Mouse (Mus musculus) stomach, postnatal 0 days (tissue): ENCODE data around the gene Hspb3. TPM values are rescaled to one million over a fixed set of nuclear protein-coding genes. Genes with fewer than 3 reads are reported as not detected.
A peak's percentile ranks its signal among the peaks of the same experiment; 100 is the strongest.

Experiments used
- ATAC-seq: fragments of 200-750 bp; cut with Nextera tagmentation; 2 replicates; pipeline ENCODE4 v1.8.0; 2017; ENCODE audit not compliant: low FRiP score, low TSS enrichment
- DNase-seq: peaks from one replicate; pipeline ENCODE4 v3.0.0-alpha.2; 2016; ENCODE audit warnings: low spot score
- H3K27ac ChIP-seq: fragments of 300-500 bp; sonication (generic); replicated peaks from 2 replicates; pipeline ENCODE4 v1.5.1; 2014; ENCODE audit warnings: mild to moderate bottlenecking, control low read depth
- H3K27me3 ChIP-seq: fragments of 300-500 bp; sonication (generic); 2 replicates; pipeline ENCODE4 v1.6.1; 2014; ENCODE audit warnings: low read length; ENCODE audit not compliant: control insufficient read depth, insufficient read depth
- H3K36me3 ChIP-seq: fragments of 300-500 bp; sonication (generic); 2 replicates; pipeline ENCODE4 v1.6.1; 2014; ENCODE audit warnings: low read length, mixed read lengths; ENCODE audit not compliant: control insufficient read depth, insufficient read depth
- H3K4me1 ChIP-seq: fragments of 300-500 bp; sonication (generic); replicated peaks from 2 replicates; pipeline ENCODE4 v1.6.1; 2014; ENCODE audit warnings: antibody characterized with exemption; ENCODE audit not compliant: control insufficient read depth, insufficient read depth
- H3K4me2 ChIP-seq: fragments of 300-500 bp; sonication (generic); replicated peaks from 2 replicates; pipeline ENCODE4 v1.6.1; 2014; ENCODE audit warnings: low read depth, mild to moderate bottlenecking, control low read depth, moderate library complexity
- H3K4me3 ChIP-seq: fragments of 300-500 bp; sonication (generic); 2 replicates; pipeline ENCODE4 v1.5.1; 2014; ENCODE audit warnings: low read depth, low read length, control low read depth
- H3K9ac ChIP-seq: fragments of 300-500 bp; sonication (generic); 2 replicates; pipeline ENCODE4 v1.6.1; 2014; ENCODE audit warnings: mild to moderate bottlenecking, low read length, control low read depth, mixed read lengths
- H3K9me3 ChIP-seq: fragments of 300-500 bp; sonication (generic); 2 replicates; pipeline ENCODE4 v1.6.1; 2016; ENCODE audit warnings: low read length; ENCODE audit not compliant: control insufficient read depth
- CTCF ChIP-seq: IDR thresholded peaks from 2 replicates; pipeline ENCODE4 v1.5.1; 2016; ENCODE audit warnings: antibody characterized with exemption, low read depth, mild to moderate bottlenecking, moderate library complexity
- EP300 ChIP-seq: optimal IDR thresholded peaks from 2 replicates; pipeline ENCODE3; 2016; ENCODE audit warnings: antibody characterized with exemption
- WGBS: fragments of 180-500 bp; shearing (Covaris S2); extraction: QIAGEN DNeasy Blood & Tissue Kit; methylation state at CpG from one replicate; pipeline ENCODE4 v1.1.7; 2014; 5-methylcytosine and 5-hydroxymethylcytosine counted together
- polyA plus RNA-seq: library from polyadenylated mRNA; unstranded; fragments of >200 nt; fragmentation: Nextera tagmentation; extraction: Ambion mirVana; gene quantifications from 2 replicates; pipeline ENCODE4 v1.2.1, GENCODE M21; 2015

The Hspb3 gene
- polyA plus RNA-seq, 1 experiment from 2014 or later: not detected

DNA sequence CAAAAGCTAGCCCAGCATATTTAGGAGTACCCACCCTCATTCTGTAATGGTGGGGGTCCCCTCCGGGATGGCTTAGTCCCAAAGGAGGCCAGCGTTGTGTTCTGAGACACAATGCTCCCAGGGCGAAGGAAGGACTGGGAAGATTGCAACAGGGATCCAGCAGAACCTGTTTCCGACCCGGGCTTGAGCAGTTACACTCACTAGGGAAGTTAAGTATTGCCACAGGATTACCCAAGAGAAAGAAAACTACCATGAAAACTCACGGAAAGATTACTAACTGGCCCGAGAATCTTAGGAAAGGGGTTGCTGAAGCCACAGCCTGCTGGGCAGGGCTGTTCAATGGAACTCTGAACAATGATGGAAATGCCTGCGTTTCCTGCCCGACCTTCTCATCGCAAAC, 49.6 kb downstream of the Hspb3 start:
- Histone ChIP-seq H3K27me3 (no peaks in the 10 kb centered on the region), H3K27ac (0 out of 2 replicates have a peak overlapping the region, but pooled peaks have one; percentile 31), H3K9ac (0 out of 2 replicates have a peak overlapping the region, but pooled peaks have one; percentile 9), H3K4me2 (peak overlapping the region; percentile 84), H3K36me3 (no peaks in the 10 kb centered on the region; the same call in 1 of the 2 replicates), H3K4me3 (peak overlapping the region; percentile 79), H3K9me3 (no peaks in the 10 kb centered on the region), H3K4me1 (peaks cover 21% of the 10 kb centered on the region)
- WGBS: 28% methylated on average over 10 of the region's 10 CpGs
- TF ChIP-seq CTCF: no peak
- TF ChIP-seq EP300: no peak
- DNase-seq: peak; percentile 52
- ATAC-seq: no peak

DNA sequence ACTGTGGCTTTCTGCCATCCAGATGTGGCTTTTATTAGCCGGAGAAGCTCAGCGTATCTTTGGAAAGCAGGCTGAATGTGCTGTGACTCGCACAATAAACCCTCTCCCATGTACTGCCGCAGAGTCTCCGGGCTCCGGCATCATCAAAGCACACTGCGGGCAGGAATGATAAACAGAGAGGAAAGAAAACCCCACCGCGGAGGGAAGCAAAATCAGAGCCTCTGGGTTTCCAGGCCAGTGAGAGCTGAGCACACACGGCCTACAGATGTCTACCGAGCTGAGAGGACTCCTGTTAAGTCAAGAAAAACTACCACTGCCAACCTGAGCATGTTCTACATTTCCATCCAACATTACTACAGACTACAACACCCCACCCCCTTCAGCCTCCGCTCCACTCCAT, 50.1 kb downstream of the Hspb3 start:
- TF ChIP-seq CTCF (no peak), EP300 (no peak)
- no peaks in the 10 kb centered on the region for H3K9me3 ChIP-seq
- WGBS: 16% methylated on average over 12 of the region's 12 CpGs
- H3K27ac ChIP-seq: peak overlapping the region; percentile 42
- peak overlapping the region; percentile 79 for H3K4me3 ChIP-seq
- peak overlapping the region; percentile 41 for H3K9ac ChIP-seq
- peak overlapping the region; percentile 84 for H3K4me2 ChIP-seq
- peaks cover 21% of the 10 kb centered on the region for H3K4me1 ChIP-seq
- H3K27me3 ChIP-seq: no peaks in the 10 kb centered on the region
- DNase-seq (no peak), ATAC-seq (no peak)
- H3K36me3 ChIP-seq: no peaks in the 10 kb centered on the region; the same call in 1 of the 2 replicates

Other genes starting within 250 kb of the Hspb3 start
- gene Snx18, start 45.1 kb downstream of the Hspb3 start, polyA plus RNA-seq: 15.6 and 18.0 TPM in 2 replicates
- 3.4 and 3.7 TPM in 2 replicates for gene Arl15, start 130.8 kb upstream of the Hspb3 start, polyA plus RNA-seq